Mouse (Mus musculus) spleen, adult 2 months (tissue): Measurements from ENCODE around the gene Xrcc5. TPM values are rescaled to one million over a fixed set of nuclear protein-coding genes. Genes with fewer than 3 reads are reported as not detected.

Experiments
- DNase-seq, 2 experiments: peaks; one replicate each; pipeline versions ENCODE4 v3.0.0 to v3.0.0-alpha.2; 2012 to 2021; ENCODE audit warnings: low spot score in 2 of 2, low read depth in 1 of 2
- H3K27ac ChIP-seq: fragments of 200-500 bp; 2 replicates; pipeline ENCODE4 v1.5.1; 2012; ENCODE audit warnings: low read length, inconsistent platforms; ENCODE audit not compliant: insufficient read depth
- H3K27me3 ChIP-seq: fragments of 200-500 bp; 2 replicates; pipeline ENCODE4 v1.6.1; 2012; ENCODE audit warnings: mild to moderate bottlenecking, moderate library complexity, low read length, inconsistent platforms; ENCODE audit not compliant: control insufficient read depth, insufficient read depth
- H3K36me3 ChIP-seq: fragments of 200-500 bp; 2 replicates; pipeline ENCODE4 v1.6.1; 2012; ENCODE audit warnings: mild to moderate bottlenecking, low read length, inconsistent platforms; ENCODE audit not compliant: control insufficient read depth, insufficient read depth
- H3K4me1 ChIP-seq: fragments of 200-500 bp; 2 replicates; pipeline ENCODE4 v1.6.1; 2011; ENCODE audit warnings: inconsistent platforms; ENCODE audit not compliant: control insufficient read depth, insufficient read depth, insufficient read length
- H3K4me3 ChIP-seq: fragments of 200-500 bp; 2 replicates; pipeline ENCODE4 v1.5.1; 2011; ENCODE audit warnings: mild to moderate bottlenecking, inconsistent platforms; ENCODE audit not compliant: insufficient read depth, insufficient read length; ENCODE audit errors: extremely low read depth
- CTCF ChIP-seq: fragments of 200-500 bp; IDR thresholded peaks from 2 replicates; pipeline ENCODE4 v1.5.1; 2011; ENCODE audit warnings: mild to moderate bottlenecking, inconsistent platforms; ENCODE audit not compliant: insufficient read depth, insufficient read length, insufficient replicate concordance; ENCODE audit errors: extremely low read depth
- POLR2A ChIP-seq: fragments of 200-500 bp; IDR thresholded peaks from 2 replicates; pipeline ENCODE4 v1.6.1; 2011; ENCODE audit warnings: low read depth, low read length, inconsistent platforms
- WGBS: fragments of 180-500 bp; shearing (Covaris S2); methylation state at CpG from one replicate; pipeline ENCODE4 v1.1.7; 2018; 5-methylcytosine and 5-hydroxymethylcytosine counted together
- polyA plus RNA-seq: library from polyadenylated mRNA; depleted of rRNA; stranded (reverse); fragments of >200 nt; gene quantifications from 2 replicates; pipeline ENCODE4 v1.2.3, GENCODE M21; 2012

Gene Xrcc5
- polyA plus RNA-seq, 1 experiment = 1.7 TPM

DNA sequence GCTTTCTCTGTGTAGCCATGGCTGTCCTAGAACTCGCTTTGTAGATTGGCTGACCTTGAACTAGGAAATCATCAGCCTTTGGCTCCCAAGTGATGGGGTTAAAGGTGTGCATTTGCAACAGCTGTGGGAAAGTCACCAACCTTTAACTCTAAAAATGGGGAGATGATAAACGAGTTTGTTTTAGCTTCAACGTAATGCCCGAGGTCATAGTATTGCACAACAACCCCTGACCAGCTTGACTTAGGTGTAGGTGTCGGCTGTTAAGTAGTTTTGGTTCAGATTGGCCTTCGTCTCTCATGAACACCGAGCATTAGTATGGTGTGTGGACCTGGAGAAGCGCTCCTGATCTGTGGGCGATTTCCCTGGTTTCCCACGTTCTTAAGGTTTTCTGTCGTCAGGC is 27.6 kb downstream of the Xrcc5 start:
- TF ChIP-seq POLR2A = no peak
- TF ChIP-seq CTCF = no peak
- no peak overlapping the region for H3K27ac ChIP-seq
- H3K4me1 ChIP-seq = no peaks in the 10 kb centered on the region
- DNase-seq = no peak
- WGBS = 93% methylated on average over 11 of the region's 11 CpGs
- H3K36me3 ChIP-seq = peaks cover 15% of the 10 kb centered on the region
- H3K27me3 ChIP-seq = no peaks in the 10 kb centered on the region
- no peak overlapping the region for H3K4me3 ChIP-seq

DNA sequence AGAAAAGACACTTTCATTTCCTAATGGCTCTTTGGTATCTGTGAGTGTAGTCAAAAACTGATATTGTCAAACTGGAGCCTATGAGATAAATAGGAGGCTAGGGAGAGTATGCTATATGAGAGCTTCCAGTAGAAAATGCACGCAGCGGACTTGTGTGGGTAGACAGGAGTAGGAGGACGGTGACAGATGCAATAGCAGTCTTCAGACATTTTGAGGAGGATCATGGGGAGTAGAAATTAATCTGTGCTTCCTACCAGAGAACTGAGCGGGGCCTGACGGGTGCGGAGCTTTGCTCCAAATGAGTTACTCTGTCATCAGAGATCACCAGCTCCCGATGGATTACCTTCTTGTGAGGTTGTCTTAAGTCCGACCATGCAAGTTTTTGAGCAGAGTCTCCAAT is 29.6 kb downstream of the Xrcc5 start:
- Histone ChIP-seq H3K27me3 (no peaks in the 10 kb centered on the region), H3K4me3 (no peak overlapping the region), H3K27ac (no peak overlapping the region), H3K4me1 (no peaks in the 10 kb centered on the region), H3K36me3 (peaks cover 20% of the 10 kb centered on the region)
- no peak for DNase-seq
- TF ChIP-seq POLR2A (no peak), CTCF (no peak)
- 96% methylated on average over 8 of the region's 8 CpGs for WGBS

DNA sequence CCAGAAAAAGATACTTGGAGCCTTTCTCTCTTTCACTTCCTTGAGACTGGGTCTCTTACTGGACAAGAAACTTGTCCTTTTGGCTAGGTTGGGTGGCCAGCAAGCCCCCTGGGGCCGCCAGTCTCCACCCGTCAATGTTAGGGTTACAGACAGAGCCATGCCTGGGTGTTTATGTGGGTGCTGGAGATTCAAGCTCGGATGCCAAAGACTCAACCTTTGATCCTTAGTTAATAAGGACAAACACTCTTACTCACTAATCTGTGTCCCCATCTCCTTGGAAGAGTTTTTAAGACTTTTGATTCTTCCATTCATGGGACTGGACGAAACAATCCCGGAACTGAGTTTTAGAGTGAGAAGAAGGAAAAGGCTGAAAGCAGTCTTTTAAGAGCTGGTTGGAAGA is 31.1 kb downstream of the Xrcc5 start:
- 96% methylated on average over 5 of the region's 5 CpGs for WGBS
- Histone ChIP-seq H3K4me3 (no peak overlapping the region), H3K36me3 (peaks cover 22% of the 10 kb centered on the region), H3K27me3 (no peaks in the 10 kb centered on the region), H3K27ac (no peak overlapping the region), H3K4me1 (no peaks in the 10 kb centered on the region)
- no peak for TF ChIP-seq POLR2A
- no peak for TF ChIP-seq CTCF
- DNase-seq = no peak

DNA sequence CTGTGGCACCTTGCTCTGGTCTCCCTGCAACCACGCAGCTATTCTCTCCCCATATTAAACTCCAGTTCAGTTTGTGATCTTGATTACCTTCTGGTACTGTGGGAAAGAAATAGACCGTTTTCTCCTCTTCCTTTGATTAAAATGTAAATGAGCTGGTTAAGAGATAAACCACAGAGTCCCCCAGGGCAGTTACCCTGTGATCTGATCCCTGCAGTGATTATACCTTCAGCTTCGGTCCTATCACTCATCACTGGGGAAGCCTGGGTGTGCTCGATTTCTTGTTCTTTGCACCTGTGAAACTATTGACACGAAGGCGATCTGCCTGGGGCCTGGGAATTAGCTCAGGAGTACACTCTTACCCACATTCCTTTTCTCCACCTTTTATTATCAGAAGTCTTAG is 40.7 kb downstream of the Xrcc5 start:
- TF ChIP-seq POLR2A (no peak), CTCF (no peak)
- Histone ChIP-seq H3K36me3 (peaks cover 13% of the 10 kb centered on the region), H3K4me1 (no peaks in the 10 kb centered on the region), H3K27ac (no peak overlapping the region), H3K27me3 (no peaks in the 10 kb centered on the region), H3K4me3 (no peak overlapping the region)
- no peak for DNase-seq
- WGBS = 66% methylated on average over 6 of the region's 6 CpGs

DNA sequence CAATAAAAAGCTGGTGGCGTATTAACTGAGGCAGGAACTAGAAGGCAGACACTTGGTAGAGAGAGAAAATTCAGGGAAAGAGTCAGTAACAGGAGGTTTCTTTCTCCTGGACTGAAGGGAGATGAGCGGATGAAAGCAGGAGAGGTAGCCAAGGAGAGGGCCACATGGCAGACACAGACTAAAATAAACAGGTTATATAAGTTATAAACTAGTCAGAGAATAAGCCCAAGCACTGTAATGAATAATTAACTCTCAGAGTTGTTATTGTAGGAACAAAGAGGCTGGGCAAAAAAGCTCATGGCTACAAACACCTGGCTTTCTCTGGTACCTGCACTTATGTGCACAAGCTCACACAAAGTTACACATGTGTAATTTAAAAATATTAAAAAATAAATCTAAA is 47.6 kb downstream of the Xrcc5 start:
- TF ChIP-seq POLR2A (no peak), CTCF (no peak)
- no peaks in the 10 kb centered on the region for H3K27me3 ChIP-seq
- DNase-seq = no peak
- peaks cover 9% of the 10 kb centered on the region; the same call in 1 of the 2 replicates for H3K36me3 ChIP-seq
- no peak overlapping the region for H3K4me3 ChIP-seq
- no peak overlapping the region for H3K27ac ChIP-seq
- H3K4me1 ChIP-seq = no peaks in the 10 kb centered on the region
- 90% methylated on average over 2 of the region's 2 CpGs for WGBS

DNA sequence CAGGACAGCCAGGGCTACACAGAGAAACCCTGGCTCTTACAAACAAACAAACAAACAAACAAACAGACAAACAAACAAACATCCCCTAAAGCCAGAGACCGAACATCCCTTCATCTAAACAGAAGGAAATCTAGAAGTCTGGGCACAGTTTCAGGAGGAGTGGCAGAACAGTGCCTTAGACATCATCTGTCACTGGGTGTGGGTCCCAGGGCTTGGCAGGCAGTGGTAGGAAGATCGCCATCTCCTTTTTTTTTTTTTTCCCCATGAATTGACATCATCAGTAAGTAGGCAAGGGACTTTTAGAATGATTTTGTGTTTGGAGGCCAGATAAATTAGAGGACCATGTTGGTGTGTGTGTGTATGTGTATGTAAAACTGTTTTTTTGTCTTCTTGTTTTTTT is 51.0 kb downstream of the Xrcc5 start:
- WGBS = 92% methylated on average over 2 of the region's 2 CpGs
- no peak for DNase-seq

DNA sequence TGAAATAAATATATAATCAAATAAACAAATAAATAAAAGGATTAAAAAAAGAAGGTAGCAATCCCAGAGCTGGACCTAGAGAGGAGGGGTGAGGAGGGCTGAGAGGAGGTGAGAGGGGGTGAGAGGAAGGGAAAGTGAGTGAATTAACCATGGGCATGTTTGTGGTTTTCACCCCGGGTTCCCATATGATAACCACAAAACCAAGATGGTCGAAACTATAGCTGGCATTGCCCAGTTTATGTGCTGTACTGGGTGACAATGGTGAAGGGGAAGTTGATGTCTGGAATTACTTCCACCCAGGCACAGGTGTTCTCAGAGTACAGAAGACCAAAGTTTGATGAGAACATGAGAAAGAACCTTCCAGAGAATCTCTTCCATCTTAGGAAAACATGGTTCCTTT is 52.2 kb downstream of the Xrcc5 start:
- 11% methylated on average over 2 of the region's 2 CpGs for WGBS
- no peak for DNase-seq
- H3K4me1 ChIP-seq = no peaks in the 10 kb centered on the region
- no peak overlapping the region for H3K4me3 ChIP-seq
- TF ChIP-seq CTCF (no peak), POLR2A (no peak)
- peaks cover 8% of the 10 kb centered on the region; the same call in 1 of the 2 replicates for H3K36me3 ChIP-seq
- H3K27ac ChIP-seq = no peak overlapping the region
- no peaks in the 10 kb centered on the region for H3K27me3 ChIP-seq

More for the DNA sequence above, 51.0 kb downstream of the Xrcc5 start:
- H3K4me3 ChIP-seq = no peak overlapping the region
- TF ChIP-seq CTCF = no peak
- TF ChIP-seq POLR2A = no peak
- peaks cover 10% of the 10 kb centered on the region; the same call in 1 of the 2 replicates for H3K36me3 ChIP-seq
- no peak overlapping the region for H3K27ac ChIP-seq
- H3K27me3 ChIP-seq = no peaks in the 10 kb centered on the region
- no peaks in the 10 kb centered on the region for H3K4me1 ChIP-seq
